Mouse (Mus musculus) C2C12 (cell line): ENCODE measurements around the gene Strip1. TPM values are rescaled to one million over a fixed set of nuclear protein-coding genes. Genes with fewer than 3 reads are reported as not detected.
"Not testable (repeated sequence)": the region's sequence is repeated elsewhere in the genome, so short reads cannot be mapped to it uniquely, and the experiment has no call there.

Experiments
- H3K27me3 ChIP-seq: one replicate; pipeline ENCODE4 v1.6.1; 2011; ENCODE audit not compliant: control insufficient read depth, insufficient read depth, insufficient read length
- H3K36me3 ChIP-seq: one replicate; pipeline ENCODE4 v1.6.1; 2011; ENCODE audit not compliant: control insufficient read depth, insufficient read depth
- H3K4me3 ChIP-seq: one replicate; pipeline ENCODE4 v1.5.1; 2011; ENCODE audit warnings: mild to moderate bottlenecking, control low read depth; ENCODE audit not compliant: poor library complexity, insufficient read depth, severe bottlenecking
- H3K79me2 ChIP-seq: one replicate; pipeline ENCODE4 v1.6.1; 2011; ENCODE audit not compliant: control insufficient read depth, insufficient read depth
- H3K79me3 ChIP-seq: one replicate; pipeline ENCODE4 v1.6.1; 2011; ENCODE audit warnings: low read depth, control low read depth
- H3ac ChIP-seq: one replicate; pipeline ENCODE3; 2011; ENCODE audit warnings: low read depth; ENCODE audit not compliant: control insufficient read depth, insufficient read length
- CEBPB ChIP-seq: IDR thresholded peaks from one replicate; pipeline ENCODE4 v1.6.1; 2011; ENCODE audit warnings: low read depth, mild to moderate bottlenecking, control low read depth, moderate library complexity
- CTCF ChIP-seq: IDR thresholded peaks from one replicate; pipeline ENCODE4 v1.5.1; 2011; ENCODE audit not compliant: control insufficient read depth, insufficient read depth, insufficient read length
- FOSL1 ChIP-seq: IDR thresholded peaks from one replicate; pipeline ENCODE4 v1.8.0; 2011; ENCODE audit warnings: mild to moderate bottlenecking, low read length; ENCODE audit not compliant: poor library complexity, insufficient read depth, severe bottlenecking
- MAX ChIP-seq: IDR thresholded peaks from one replicate; pipeline ENCODE4 v1.6.1; 2011; ENCODE audit warnings: mild to moderate bottlenecking, control low read depth
- MYOD1 ChIP-seq: IDR thresholded peaks from one replicate; pipeline ENCODE4 v1.6.1; 2011; ENCODE audit warnings: low read depth; ENCODE audit not compliant: control insufficient read depth, insufficient read length
- MYOG ChIP-seq: IDR thresholded peaks from one replicate; pipeline ENCODE4 v1.6.1; 2011; ENCODE audit not compliant: control insufficient read depth, insufficient read length; ENCODE audit errors: extremely low read depth
- USF1 ChIP-seq: IDR thresholded peaks from one replicate; pipeline ENCODE4 v1.6.1; 2011; ENCODE audit warnings: low read depth, mild to moderate bottlenecking, control low read depth, moderate library complexity
- polyA plus RNA-seq: library from polyadenylated mRNA; unstranded; fragments of >200 nt; fragmentation: generic; extraction: Trizol; gene quantifications from one replicate; pipeline ENCODE4 v1.2.1, GENCODE M21; 2012; ENCODE audit warnings: missing spikeins

Gene Strip1
- polyA plus RNA-seq, 1 experiment = 35.2 TPM

DNA sequence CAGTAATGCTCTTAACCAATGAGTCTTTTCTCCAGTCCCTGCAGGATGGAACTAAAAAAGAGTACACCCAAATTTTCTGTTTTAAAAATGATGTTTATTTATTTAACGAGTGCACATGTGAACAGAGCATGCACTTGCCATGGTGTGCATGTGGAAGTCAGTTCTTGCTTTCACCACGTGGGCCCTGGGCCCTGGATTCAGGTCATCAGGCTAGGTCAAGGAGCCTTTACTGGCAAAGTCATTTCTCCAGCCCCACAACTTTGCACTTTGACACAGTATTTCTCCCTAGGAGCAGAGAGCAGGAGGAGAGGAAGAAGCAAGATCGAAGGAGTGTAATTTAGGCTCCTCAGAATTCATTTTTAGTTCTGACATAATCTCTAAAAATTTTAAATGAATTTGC, 23.4 kb upstream of the Strip1 start:
- Histone ChIP-seq H3K27me3 (no peaks in the 10 kb centered on the region), H3K79me3 (no peaks in the 10 kb centered on the region), H3K4me3 (no peak overlapping the region), H3ac (no peak overlapping the region), H3K79me2 (no peaks in the 10 kb centered on the region), H3K36me3 (peaks cover 23% of the 10 kb centered on the region)
- TF ChIP-seq USF1 (no peak), MAX (no peak), MYOD1 (no peak), CEBPB (no peak), CTCF (no peak), FOSL1 (no peak), MYOG (no peak)

DNA sequence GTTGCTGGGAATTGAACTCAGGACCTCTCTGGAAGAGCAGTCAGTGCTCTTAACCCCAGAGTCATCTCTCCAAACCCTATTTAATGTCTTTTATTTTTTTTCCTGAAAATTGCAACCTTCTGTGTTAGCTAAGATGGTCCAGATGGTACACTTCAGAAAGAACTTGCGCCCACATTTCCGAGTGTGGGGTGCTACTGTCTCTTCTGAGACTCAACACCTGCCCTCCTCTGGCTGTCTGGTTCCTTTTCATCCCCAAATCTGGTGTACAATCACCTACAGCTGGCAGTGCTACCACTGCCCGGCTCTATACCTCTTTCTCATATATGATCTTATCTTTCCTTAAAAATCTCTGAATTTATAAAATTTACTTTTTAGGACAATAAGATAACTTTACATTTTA, 21.5 kb upstream of the Strip1 start:
- H3K27me3 ChIP-seq = no peaks in the 10 kb centered on the region
- H3K36me3 ChIP-seq = peaks cover 4% of the 10 kb centered on the region
- H3ac ChIP-seq = no peak overlapping the region
- H3K79me2 ChIP-seq = no peaks in the 10 kb centered on the region
- no peak overlapping the region for H3K4me3 ChIP-seq
- TF ChIP-seq CTCF (no peak), USF1 (no peak), MAX (no peak), FOSL1 (no peak), MYOD1 (no peak), MYOG (no peak), CEBPB (no peak)
- H3K79me3 ChIP-seq = no peaks in the 10 kb centered on the region

DNA sequence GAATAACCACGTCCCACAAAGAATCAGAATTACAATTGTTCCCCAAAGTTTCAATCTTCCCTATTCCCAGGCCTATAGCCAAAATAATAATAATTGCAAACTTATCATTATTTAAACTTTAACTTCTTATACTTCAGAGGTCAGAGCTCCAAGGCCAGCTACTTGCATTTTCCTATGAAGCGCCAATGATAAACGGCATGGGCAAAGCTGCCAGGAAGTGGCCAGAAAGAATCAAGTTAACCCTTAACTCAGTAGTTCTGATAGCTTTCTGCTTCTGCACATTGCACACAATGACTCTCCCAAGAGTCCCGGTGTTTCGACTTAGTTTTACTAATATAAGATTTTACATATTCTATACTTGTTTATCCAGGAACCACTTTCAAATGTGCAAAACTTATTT, 18.8 kb upstream of the Strip1 start:
- not testable (repeated sequence) for H3K79me3 ChIP-seq, H3K79me2 ChIP-seq, H3K27me3 ChIP-seq, H3ac ChIP-seq, H3K36me3 ChIP-seq, H3K4me3 ChIP-seq

DNA sequence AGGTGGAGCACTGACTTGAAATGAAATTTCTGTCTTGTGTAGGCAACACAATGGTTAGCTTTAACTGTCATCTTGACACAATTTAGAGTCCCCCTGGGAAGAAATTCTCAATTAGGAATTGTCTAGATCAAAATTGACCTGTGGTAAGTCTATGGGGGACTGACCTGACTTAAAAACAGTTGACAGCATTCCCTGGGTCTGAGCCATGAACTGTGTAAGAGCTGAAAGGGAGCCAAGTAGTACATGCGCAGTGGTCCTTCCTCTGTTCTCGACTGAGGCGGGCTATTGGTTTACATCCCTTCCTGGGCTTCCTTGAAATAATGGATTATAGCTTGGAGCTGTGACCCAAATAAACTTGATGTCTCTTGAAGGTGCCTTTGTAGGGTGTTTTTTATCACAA, 15.5 kb upstream of the Strip1 start:
- no peak for TF ChIP-seq MYOG
- TF ChIP-seq FOSL1 = no peak
- no peak for TF ChIP-seq MAX
- no peak for TF ChIP-seq CTCF
- no peak for TF ChIP-seq USF1
- no peak for TF ChIP-seq MYOD1
- TF ChIP-seq CEBPB = no peak
- Histone ChIP-seq H3ac (no peak overlapping the region), H3K79me3 (no peaks in the 10 kb centered on the region), H3K27me3 (no peaks in the 10 kb centered on the region), H3K79me2 (no peaks in the 10 kb centered on the region), H3K36me3 (no peaks in the 10 kb centered on the region), H3K4me3 (no peak overlapping the region)

DNA sequence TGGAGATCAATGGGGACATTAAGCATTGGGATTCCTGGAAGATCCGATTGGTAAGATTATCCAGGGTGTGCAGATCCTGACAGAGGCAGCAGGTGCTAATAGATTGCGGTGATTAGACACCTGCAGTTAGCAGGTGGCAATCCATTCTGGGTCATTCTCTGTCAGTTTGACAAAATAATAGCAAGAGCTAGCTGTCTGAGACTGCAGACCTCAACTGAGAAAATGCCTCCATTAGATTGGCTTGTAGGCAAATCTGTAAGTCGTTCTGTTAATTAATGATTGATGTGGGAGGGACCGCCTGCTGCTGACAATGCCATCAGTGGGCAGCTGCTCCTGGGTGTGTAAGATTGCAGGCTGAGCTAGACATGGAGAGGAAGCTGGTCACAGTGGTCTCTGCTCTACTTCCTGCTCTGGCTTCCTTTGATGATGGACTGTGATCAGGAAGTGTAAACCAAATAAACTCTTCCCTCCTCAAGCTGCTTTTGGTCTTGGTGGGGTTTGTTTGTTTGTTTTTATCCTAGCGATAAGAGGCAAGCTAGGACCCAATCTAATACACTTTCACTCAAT, 6.2 kb upstream of the Strip1 start:
- Histone ChIP-seq H3K4me3 (no peak overlapping the region), H3K27me3 (peaks cover 8% of the 10 kb centered on the region), H3K79me2 (no peaks in the 10 kb centered on the region), H3K79me3 (no peaks in the 10 kb centered on the region), H3ac (no peak overlapping the region), H3K36me3 (no peaks in the 10 kb centered on the region)
- TF ChIP-seq MAX = no peak
- TF ChIP-seq USF1 = no peak
- no peak for TF ChIP-seq CEBPB
- TF ChIP-seq MYOG = no peak
- TF ChIP-seq CTCF = no peak
- no peak for TF ChIP-seq MYOD1
- no peak for TF ChIP-seq FOSL1

DNA sequence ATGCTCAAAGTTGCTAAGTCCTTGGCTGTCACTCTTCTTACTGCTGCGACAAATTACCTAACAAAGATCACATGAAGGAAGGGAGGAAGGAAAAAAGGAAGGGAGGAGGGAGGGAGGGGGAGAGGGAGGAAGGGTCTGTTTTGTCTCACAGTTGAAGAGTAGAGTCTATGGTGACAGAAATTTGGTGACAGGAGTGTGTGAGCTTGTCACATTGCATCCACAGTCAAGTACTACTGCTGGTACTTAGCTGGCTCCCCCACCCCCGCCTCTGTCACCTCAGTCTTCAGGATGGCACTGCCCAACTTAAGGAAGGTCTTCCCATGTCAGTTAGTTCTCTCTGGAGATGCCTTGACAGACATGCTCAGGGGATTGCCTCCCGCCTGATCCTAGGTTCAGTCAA, 4.7 kb upstream of the Strip1 start:
- no peaks in the 10 kb centered on the region for H3K36me3 ChIP-seq
- TF ChIP-seq MAX = no peak
- no peak for TF ChIP-seq FOSL1
- TF ChIP-seq MYOD1 = no peak
- no peak for TF ChIP-seq USF1
- no peak for TF ChIP-seq MYOG
- TF ChIP-seq CTCF = no peak
- TF ChIP-seq CEBPB = no peak
- H3K4me3 ChIP-seq = no peak overlapping the region
- H3ac ChIP-seq = no peak overlapping the region
- no peaks in the 10 kb centered on the region for H3K79me3 ChIP-seq
- H3K27me3 ChIP-seq = peaks cover 8% of the 10 kb centered on the region
- H3K79me2 ChIP-seq = peaks cover under 1% of the 10 kb centered on the region
